Mouse (Mus musculus) limb, embryonic 15.5 days (tissue): ENCODE measurements around the gene Tob1. TPM values are rescaled to one million over a fixed set of nuclear protein-coding genes. Genes with fewer than 3 reads are reported as not detected.
A peak's percentile ranks its signal among the peaks of the same experiment; 100 is the strongest.

Experiments
- ATAC-seq: fragments of 200-750 bp; cut with Nextera tagmentation; 2 replicates; pipeline ENCODE4 v1.8.0; 2017; ENCODE audit warnings: low read depth, moderate TSS enrichment; ENCODE audit not compliant: insufficient number of reproducible peaks, low FRiP score, low TSS enrichment
- H3K27ac ChIP-seq: fragments of 300-500 bp; sonication (generic); 2 replicates; pipeline ENCODE4 v1.5.1; 2015; ENCODE audit warnings: moderate library complexity, mild to moderate bottlenecking, inconsistent platforms
- H3K27me3 ChIP-seq: fragments of 300-500 bp; sonication (generic); 2 replicates; pipeline ENCODE4 v1.6.1; 2015; ENCODE audit warnings: inconsistent platforms
- H3K36me3 ChIP-seq: fragments of 300-500 bp; sonication (generic); 2 replicates; pipeline ENCODE4 v1.6.1; 2015; ENCODE audit warnings: inconsistent platforms
- H3K4me1 ChIP-seq: fragments of 300-500 bp; sonication (generic); 2 replicates; pipeline ENCODE4 v1.6.1; 2015; ENCODE audit warnings: inconsistent platforms
- H3K4me2 ChIP-seq: fragments of 300-500 bp; sonication (generic); 2 replicates; pipeline ENCODE4 v1.6.1; 2015; ENCODE audit warnings: mild to moderate bottlenecking, inconsistent platforms
- H3K4me3 ChIP-seq: fragments of 300-500 bp; sonication (generic); 2 replicates; pipeline ENCODE4 v1.5.1; 2015; ENCODE audit warnings: mild to moderate bottlenecking, inconsistent platforms
- H3K9ac ChIP-seq: fragments of 300-500 bp; sonication (generic); 2 replicates; pipeline ENCODE4 v1.6.1; 2015; ENCODE audit warnings: inconsistent platforms
- H3K9me3 ChIP-seq: fragments of 300-500 bp; sonication (generic); 2 replicates; pipeline ENCODE4 v1.6.1; 2016; ENCODE audit warnings: inconsistent platforms
- WGBS: fragments of 180-500 bp; shearing (Covaris S2); methylation state at CpG from one replicate; pipeline ENCODE4 v1.1.7; 2015; 5-methylcytosine and 5-hydroxymethylcytosine counted together
- polyA plus RNA-seq: library from polyadenylated mRNA; unstranded; fragments of >200 nt; fragmentation: Nextera tagmentation; extraction: Ambion mirVana; gene quantifications from 2 replicates; pipeline ENCODE4 v1.2.1, GENCODE M21; 2015

Tob1 gene
- 43.1 and 47.6 TPM in 2 replicates for polyA plus RNA-seq

DNA sequence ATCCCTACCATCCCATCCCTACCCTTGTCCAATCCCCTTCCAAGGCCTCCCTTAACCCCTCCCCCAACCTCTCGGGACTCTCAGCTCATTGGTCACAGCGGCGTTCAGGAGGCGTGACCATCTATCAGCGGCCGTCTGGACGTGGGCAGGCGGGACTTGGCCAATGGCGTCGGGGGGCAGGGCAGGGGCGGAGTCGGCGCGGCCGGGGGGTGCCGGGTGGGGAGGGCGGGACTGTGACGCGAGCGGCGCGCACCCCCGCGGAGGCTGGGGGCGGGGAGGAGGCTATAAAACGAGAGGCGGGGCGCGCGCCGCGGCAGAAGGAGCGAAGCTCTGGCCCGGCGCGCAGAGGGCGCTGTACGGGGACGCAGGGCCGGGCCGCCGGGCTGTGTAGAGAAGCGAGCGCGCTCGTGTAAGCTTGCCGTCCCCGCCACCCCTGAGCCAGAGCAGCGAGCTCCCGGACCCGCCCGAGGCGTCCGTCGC lies at the start of gene Tob1:
Gene Tob1, plus strand, starts transcription at position 331 of the 480 bp plus-strand sequence.
- H3K4me3 ChIP-seq, result peak within 1 kb of the TSS; percentile 89
- H3K9me3 ChIP-seq, result no peaks in the 10 kb centered on the region
- peak; percentile 97 for ATAC-seq
- peak within 1 kb of the TSS; percentile 97 for H3K9ac ChIP-seq
- H3K4me2 ChIP-seq, result peak within 1 kb of the TSS; percentile 88
- WGBS, result under 1% methylated on average over 54 of the region's 55 CpGs
- H3K4me1 ChIP-seq, result peaks cover 13% of the 10 kb centered on the region
- peak within 1 kb of the TSS; percentile 99 for H3K27ac ChIP-seq
- peaks cover 15% of the 10 kb centered on the region for H3K36me3 ChIP-seq
- H3K27me3 ChIP-seq, result no peaks in the 10 kb centered on the region

DNA sequence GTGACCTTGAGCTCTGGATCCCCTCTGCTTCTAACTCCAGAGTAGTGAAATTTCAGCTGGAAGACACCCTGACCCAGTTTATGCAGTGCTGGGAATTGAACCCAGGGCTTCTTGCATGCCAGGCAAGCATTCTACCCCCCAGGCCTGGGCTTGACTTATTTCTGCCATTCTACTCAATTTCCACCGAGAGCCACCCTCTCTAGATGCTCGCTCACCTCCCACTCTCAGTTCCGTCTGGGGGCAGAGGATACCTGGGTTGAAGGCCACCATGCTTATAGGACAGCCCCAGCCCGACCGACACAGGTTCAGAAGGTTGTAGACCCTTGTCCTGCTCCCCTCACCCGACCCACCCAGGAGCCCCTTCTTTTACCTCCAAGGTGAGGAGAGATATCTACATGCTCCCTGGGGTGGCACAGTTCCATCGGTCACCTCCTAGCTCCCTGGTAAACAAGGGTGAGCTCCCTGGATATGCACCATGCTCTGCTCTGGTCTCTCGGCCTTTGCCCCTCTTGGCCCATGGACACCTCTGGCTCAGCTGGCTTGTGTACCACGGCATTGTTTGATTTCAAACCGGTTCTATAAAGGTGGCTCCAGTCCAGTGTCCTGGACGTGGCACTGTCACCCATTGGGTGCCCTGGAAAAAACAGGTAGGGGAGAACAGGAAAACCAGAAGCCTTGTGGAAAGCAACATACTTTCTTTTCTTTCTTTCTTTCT lies 49.2 kb upstream of the Tob1 start:
- peaks cover 39% of the 10 kb centered on the region for H3K4me1 ChIP-seq
- no peak overlapping the region for H3K4me2 ChIP-seq
- 86% methylated on average over 11 of the region's 11 CpGs for WGBS
- H3K36me3 ChIP-seq, result no peaks in the 10 kb centered on the region
- no peak for ATAC-seq
- H3K4me3 ChIP-seq, result no peak overlapping the region
- H3K9ac ChIP-seq, result no peak overlapping the region
- no peaks in the 10 kb centered on the region for H3K9me3 ChIP-seq
- 0 out of 2 replicates have a peak overlapping the region, but pooled peaks have one; percentile 87 for H3K27ac ChIP-seq
- H3K27me3 ChIP-seq, result no peaks in the 10 kb centered on the region

DNA sequence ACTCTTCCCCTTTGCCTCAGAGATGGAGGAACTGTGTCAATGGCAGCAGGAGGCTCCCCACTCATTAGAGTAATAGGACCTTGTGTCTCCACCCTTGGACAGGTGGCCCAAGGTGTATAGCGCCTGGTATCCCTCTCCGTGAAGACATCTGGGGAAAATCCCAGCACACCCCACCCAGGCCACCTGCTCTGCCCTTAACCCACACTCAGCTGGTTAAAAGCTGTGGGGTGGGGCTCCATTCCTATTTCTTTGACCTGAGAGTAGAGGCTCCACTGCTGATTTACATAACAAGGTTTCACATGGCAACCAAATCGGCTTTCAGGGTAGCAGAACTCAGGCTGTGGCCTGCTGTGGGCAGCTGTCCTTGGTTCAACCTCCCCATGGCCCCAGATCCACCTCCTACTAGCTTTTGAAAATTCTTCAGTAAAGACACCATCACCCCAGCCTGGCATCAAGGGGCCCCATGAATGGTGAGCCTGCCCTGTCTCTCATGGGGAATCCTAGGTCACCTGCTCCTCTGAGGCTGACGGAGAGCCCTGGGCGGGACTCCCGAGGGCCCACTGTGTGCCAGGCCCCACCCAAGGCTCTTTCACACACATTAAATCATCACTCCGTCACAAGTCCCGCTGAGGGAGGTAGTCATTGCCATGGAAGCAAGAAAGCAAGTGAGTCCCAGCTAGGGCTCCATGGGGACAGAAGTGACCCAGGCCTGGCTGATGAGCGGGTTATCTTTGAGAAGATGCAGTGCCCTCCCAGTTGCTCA lies 48.1 kb upstream of the Tob1 start:
- 67% methylated on average over 9 of the region's 9 CpGs for WGBS
- no peak overlapping the region for H3K27ac ChIP-seq

DNA sequence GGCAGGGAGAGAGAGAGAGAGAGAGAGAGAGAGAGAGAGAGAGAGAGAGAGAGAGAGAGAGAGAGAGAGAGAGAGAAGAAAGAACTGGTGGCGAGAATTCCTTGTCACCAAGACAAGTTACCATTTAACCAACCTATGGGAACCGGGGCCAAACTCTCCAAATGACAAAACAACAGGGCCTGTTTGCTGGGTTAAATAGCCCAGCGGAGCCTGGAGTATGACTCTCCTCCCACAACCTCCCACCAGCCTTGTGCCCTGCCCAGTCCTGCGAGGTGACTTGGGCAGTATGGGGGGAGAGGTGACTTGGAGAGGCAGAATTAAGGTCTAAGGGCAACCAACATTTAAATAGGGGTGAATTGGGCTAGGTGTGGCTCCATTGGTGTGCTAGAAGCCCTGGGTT lies 45.5 kb upstream of the Tob1 start:
- Histone ChIP-seq H3K4me2 (no peak overlapping the region), H3K9me3 (no peaks in the 10 kb centered on the region), H3K27ac (no peak overlapping the region), H3K36me3 (no peaks in the 10 kb centered on the region), H3K4me3 (no peak overlapping the region), H3K27me3 (no peaks in the 10 kb centered on the region), H3K4me1 (peaks cover 14% of the 10 kb centered on the region), H3K9ac (no peak overlapping the region)
- no peak for ATAC-seq
- WGBS, result 80% methylated on average over 4 of the region's 4 CpGs

More for the DNA sequence above, 48.1 kb upstream of the Tob1 start:
- Histone ChIP-seq H3K4me1 (peaks cover 39% of the 10 kb centered on the region), H3K4me2 (no peak overlapping the region), H3K9ac (no peak overlapping the region), H3K27me3 (no peaks in the 10 kb centered on the region), H3K4me3 (no peak overlapping the region), H3K9me3 (no peaks in the 10 kb centered on the region), H3K36me3 (no peaks in the 10 kb centered on the region)
- no peak for ATAC-seq

DNA sequence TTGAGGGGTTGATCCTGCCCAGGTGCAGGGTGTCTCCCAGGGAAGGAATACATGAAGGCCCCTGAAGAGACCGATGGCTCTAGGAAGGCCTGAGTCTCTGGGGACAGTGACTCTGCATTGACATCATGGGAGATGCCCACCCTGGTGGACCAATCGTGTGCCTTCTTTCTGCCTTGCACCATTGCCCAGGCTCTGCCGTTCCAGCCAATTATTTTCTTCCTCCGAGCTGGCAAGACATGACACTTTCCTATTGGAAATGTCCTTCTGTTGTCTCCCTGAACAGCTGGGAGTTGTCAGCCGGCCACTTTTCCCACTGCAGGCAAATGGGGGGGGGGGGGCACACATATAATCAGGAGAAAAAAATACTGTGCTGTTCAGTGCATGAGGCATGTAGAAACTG lies 43.0 kb upstream of the Tob1 start:
- Histone ChIP-seq H3K27ac (no peak overlapping the region), H3K9me3 (no peaks in the 10 kb centered on the region), H3K36me3 (no peaks in the 10 kb centered on the region), H3K4me2 (no peak overlapping the region), H3K9ac (no peak overlapping the region), H3K27me3 (no peaks in the 10 kb centered on the region), H3K4me3 (no peak overlapping the region), H3K4me1 (peaks cover 7% of the 10 kb centered on the region)
- ATAC-seq, result no peak
- 77% methylated on average over 5 of the region's 5 CpGs for WGBS

DNA sequence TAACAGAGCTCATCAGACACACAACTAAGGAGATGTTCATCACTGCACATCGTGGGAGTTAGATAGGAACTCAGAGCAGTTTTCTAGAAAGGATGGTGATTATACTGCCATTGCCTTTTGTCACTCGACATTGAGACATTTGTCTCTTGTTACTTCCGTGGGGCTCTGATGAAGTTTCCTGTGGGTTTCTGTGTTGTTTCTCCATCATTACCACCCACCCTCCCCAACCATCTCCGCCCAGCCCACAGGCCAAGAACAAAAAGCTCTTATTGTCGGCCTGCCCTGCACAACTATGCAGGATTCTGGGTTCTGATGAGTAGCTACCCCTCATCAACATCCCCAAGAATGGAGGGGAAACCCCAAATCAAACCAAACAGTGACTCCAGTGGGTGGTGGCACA lies 41.7 kb upstream of the Tob1 start:
- no peak overlapping the region for H3K4me2 ChIP-seq
- no peaks in the 10 kb centered on the region for H3K36me3 ChIP-seq
- H3K27me3 ChIP-seq, result no peaks in the 10 kb centered on the region
- H3K4me1 ChIP-seq, result peaks cover 6% of the 10 kb centered on the region
- H3K27ac ChIP-seq, result no peak overlapping the region
- H3K9me3 ChIP-seq, result no peaks in the 10 kb centered on the region
- ATAC-seq, result no peak
- 67% methylated on average over 5 of the region's 5 CpGs for WGBS
- H3K4me3 ChIP-seq, result no peak overlapping the region
- H3K9ac ChIP-seq, result no peak overlapping the region

DNA sequence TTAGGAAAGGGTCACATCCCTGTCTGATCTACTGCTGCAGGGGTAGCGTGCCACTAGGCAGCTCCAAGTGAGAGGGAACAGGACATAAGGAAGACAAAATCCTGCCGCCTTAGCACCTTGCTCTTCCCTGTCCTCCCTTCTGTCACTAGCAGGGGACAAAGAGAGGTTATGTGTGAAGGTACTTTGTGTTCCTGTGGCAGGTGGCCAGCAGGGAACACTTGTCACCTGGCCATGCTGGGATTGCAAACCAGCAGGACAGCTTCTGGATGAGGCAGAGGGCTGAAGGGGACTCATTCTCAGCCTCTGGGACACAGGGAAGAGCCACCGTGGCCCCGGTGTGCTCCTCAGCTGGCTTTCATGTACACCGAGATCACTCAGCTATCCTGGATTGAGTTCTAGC lies 39.6 kb upstream of the Tob1 start:
- Histone ChIP-seq H3K27ac (peak overlapping the region; percentile 48), H3K36me3 (no peaks in the 10 kb centered on the region)
- WGBS, result 81% methylated on average over 5 of the region's 5 CpGs

DNA sequence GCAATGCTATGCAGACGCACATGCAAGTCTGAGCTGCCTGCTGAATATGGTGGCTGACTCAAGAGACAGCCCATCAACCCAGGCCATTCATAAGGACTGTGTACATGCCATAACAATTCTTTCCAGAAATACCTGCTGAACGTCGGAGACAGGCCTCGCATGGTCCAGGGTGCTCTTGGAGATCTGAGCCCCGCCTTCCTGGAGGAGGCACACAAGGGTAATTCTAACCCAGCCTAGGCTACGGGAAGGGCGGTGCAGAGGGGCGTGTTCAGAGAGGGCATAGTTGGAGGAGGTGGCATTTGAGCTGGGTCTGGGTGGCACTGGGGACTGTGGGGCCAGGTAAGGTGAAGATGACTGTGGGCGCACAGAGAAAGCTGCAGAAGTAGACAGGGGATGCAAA lies 39.1 kb upstream of the Tob1 start:
- Histone ChIP-seq H3K36me3 (no peaks in the 10 kb centered on the region), H3K4me2 (no peak overlapping the region), H3K27me3 (no peaks in the 10 kb centered on the region), H3K9me3 (no peaks in the 10 kb centered on the region), H3K27ac (peak overlapping the region; percentile 48), H3K9ac (no peak overlapping the region), H3K4me3 (no peak overlapping the region), H3K4me1 (peaks cover 16% of the 10 kb centered on the region)
- no peak; the same call in 1 of the 2 replicates for ATAC-seq
- WGBS, result 63% methylated on average over 9 of the region's 9 CpGs

More for the DNA sequence above, 39.6 kb upstream of the Tob1 start:
- Histone ChIP-seq H3K4me1 (peaks cover 16% of the 10 kb centered on the region), H3K4me2 (no peak overlapping the region), H3K27me3 (no peaks in the 10 kb centered on the region), H3K4me3 (no peak overlapping the region), H3K9ac (no peak overlapping the region), H3K9me3 (no peaks in the 10 kb centered on the region)
- ATAC-seq, result no peak

DNA sequence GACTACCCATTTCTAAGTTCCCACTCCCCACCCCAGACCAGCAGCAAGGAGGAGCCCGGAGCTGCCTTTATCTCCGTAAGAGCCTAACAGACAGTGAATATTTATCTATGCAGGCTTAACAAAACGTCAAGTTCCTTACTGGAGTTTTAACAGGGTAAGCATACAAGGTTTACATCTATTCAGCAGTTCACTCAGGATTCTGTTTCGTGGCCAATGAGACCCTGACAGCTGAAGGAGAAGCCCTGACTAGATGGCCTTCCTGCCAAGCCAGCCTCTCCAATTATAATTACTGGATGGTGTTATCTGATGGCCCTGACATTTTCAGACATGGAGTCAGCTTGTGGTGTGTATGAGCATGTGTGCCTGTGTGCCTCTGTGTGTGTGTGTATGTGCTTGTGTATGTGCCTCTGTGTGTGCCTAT lies 37.5 kb upstream of the Tob1 start:
- no peak overlapping the region for H3K27ac ChIP-seq
- no peaks in the 10 kb centered on the region for H3K27me3 ChIP-seq
- no peaks in the 10 kb centered on the region for H3K36me3 ChIP-seq
- no peak overlapping the region for H3K4me2 ChIP-seq
- H3K4me1 ChIP-seq, result peaks cover 18% of the 10 kb centered on the region
- no peak for ATAC-seq
- no peak overlapping the region for H3K9ac ChIP-seq
- 50% methylated on average over 4 of the region's 4 CpGs for WGBS
- H3K4me3 ChIP-seq, result no peak overlapping the region
- H3K9me3 ChIP-seq, result no peaks in the 10 kb centered on the region

DNA sequence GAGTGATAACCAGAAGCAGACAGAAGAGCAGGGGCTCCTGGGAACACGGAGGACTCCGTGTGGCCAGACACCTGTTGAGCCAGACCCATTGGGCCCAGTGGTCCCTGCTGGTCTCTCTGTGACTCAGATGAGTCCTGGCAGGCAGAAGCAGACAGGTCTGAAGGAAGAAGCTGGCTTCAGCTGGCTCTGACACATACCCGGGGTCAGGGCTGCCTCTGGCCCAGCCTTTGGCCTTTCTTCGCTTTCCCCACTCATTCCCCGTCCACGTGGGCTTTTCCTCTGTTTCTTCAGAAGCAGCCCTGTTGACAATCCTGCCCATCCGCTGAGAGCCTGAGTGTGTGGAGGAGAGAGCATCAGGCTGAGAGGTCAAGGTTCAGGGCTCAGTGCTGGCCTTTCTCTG lies 36.0 kb upstream of the Tob1 start:
- no peaks in the 10 kb centered on the region for H3K27me3 ChIP-seq
- H3K4me2 ChIP-seq, result no peak overlapping the region
- H3K4me1 ChIP-seq, result peaks cover 20% of the 10 kb centered on the region
- H3K4me3 ChIP-seq, result no peak overlapping the region
- peak overlapping the region; percentile 79 for H3K27ac ChIP-seq
- H3K36me3 ChIP-seq, result no peaks in the 10 kb centered on the region
- WGBS, result 63% methylated on average over 7 of the region's 7 CpGs
- H3K9ac ChIP-seq, result no peak overlapping the region
- no peaks in the 10 kb centered on the region for H3K9me3 ChIP-seq
- ATAC-seq, result no peak

DNA sequence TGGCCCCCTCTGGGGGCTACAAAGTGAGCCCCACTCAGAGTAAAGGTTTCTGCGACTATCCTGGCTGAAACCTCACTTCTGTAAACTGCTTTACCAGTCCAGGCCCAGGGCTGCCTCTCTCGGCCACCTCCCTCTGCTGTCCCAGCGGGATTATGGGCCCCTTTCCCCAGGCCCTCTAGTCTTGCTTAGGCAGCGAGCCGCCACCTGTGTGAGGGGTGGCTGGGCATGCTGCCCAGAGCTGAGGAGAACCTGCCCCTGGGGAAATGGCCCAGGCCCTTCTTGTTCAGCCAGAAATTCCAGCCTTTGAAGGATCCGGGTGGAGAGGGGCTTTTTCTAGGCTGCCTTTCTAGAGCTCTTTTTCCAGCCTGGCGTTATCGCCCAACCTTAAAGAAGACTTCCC lies 35.6 kb upstream of the Tob1 start:
- H3K4me1 ChIP-seq, result peaks cover 20% of the 10 kb centered on the region
- no peaks in the 10 kb centered on the region for H3K9me3 ChIP-seq
- ATAC-seq, result peak; percentile 59; the same call in 1 of the 2 replicates
- no peak overlapping the region for H3K9ac ChIP-seq
- 11% methylated on average over 8 of the region's 8 CpGs for WGBS
- H3K36me3 ChIP-seq, result no peaks in the 10 kb centered on the region
- no peaks in the 10 kb centered on the region for H3K27me3 ChIP-seq
- H3K4me3 ChIP-seq, result no peak overlapping the region
- H3K27ac ChIP-seq, result peak overlapping the region; percentile 79
- no peak overlapping the region for H3K4me2 ChIP-seq
